Mouse (Mus musculus): ENCODE data around the gene Foxl1.
"Not testable (repeated sequence)": the region's sequence is repeated elsewhere in the genome, so short reads cannot be mapped to it uniquely, and the experiment has no call there.

Gene Foxl1

GRCm38 (mm10) chr8:121126191-121126590 lies 1.5 kb upstream of the Foxl1 start:
- no peak for DNase-seq

- DNase-seq = no peak
These were observed 1.0 kb upstream of the Foxl1 start for GRCm38 (mm10) chr8:121126694-121127093.

GRCm38 (mm10) chr8:121127291-121127701 lies 444 bp upstream of the Foxl1 start:
- DNase-seq = no peak

GRCm38 (mm10) chr8:121128531-121129264 lies 958 bp downstream of the Foxl1 start:
- DNase-seq = no peak

GRCm38 (mm10) chr8:121129265-121129940 lies 1.7 kb downstream of the Foxl1 start:
- DNase-seq = no peak

GRCm38 (mm10) chr8:121130522-121130921 lies 2.8 kb downstream of the Foxl1 start:
- peak; percentile 42 for DNase-seq

- DNase-seq = no peak
These were observed 5.3 kb downstream of the Foxl1 start for GRCm38 (mm10) chr8:121132961-121133513.

GRCm38 (mm10) chr8:121134102-121134501 lies 6.4 kb downstream of the Foxl1 start:
- DNase-seq = no peak

- no peak for DNase-seq
These were observed 6.8 kb downstream of the Foxl1 start for GRCm38 (mm10) chr8:121134512-121134911.

- no peak for DNase-seq
These were observed 9.1 kb downstream of the Foxl1 start for GRCm38 (mm10) chr8:121136856-121137255.

GRCm38 (mm10) chr8:121145457-121146134 lies 17.9 kb downstream of the Foxl1 start:
- DNase-seq = not testable (repeated sequence)

GRCm38 (mm10) chr8:121148573-121149083 lies 20.9 kb downstream of the Foxl1 start:
- no peak for DNase-seq

- no peak for DNase-seq
These were observed 24.7 kb downstream of the Foxl1 start for GRCm38 (mm10) chr8:121152394-121152793.

GRCm38 (mm10) chr8:121156990-121157491 lies 29.3 kb downstream of the Foxl1 start:
- no peak for DNase-seq

- no peak for DNase-seq
These were observed 31.1 kb downstream of the Foxl1 start for GRCm38 (mm10) chr8:121158812-121159211.

GRCm38 (mm10) chr8:121161437-121161836 lies 33.7 kb downstream of the Foxl1 start:
- no peak for DNase-seq

- no peak for DNase-seq
These were observed 34.7 kb downstream of the Foxl1 start for GRCm38 (mm10) chr8:121162413-121162812.

- no peak for DNase-seq
These were observed 35.4 kb downstream of the Foxl1 start for GRCm38 (mm10) chr8:121162906-121163695.

GRCm38 (mm10) chr8:121164017-121164469 lies 36.3 kb downstream of the Foxl1 start:
- DNase-seq = no peak

- DNase-seq = no peak
These were observed 40.3 kb downstream of the Foxl1 start for GRCm38 (mm10) chr8:121168033-121168432.

- no peak for DNase-seq
These were observed 42.4 kb downstream of the Foxl1 start for GRCm38 (mm10) chr8:121170116-121170515.
